Mouse (Mus musculus) embryonic facial prominence, embryonic 11.5 days (tissue): Measurements from ENCODE around the gene Hgd. TPM values are rescaled to one million over a fixed set of nuclear protein-coding genes. Genes with fewer than 3 reads are reported as not detected.

Source experiments
- ATAC-seq: fragments of 200-750 bp; cut with Nextera tagmentation; replicated peaks from 2 replicates; pipeline ENCODE4 v1.8.0; 2017; ENCODE audit warnings: low read depth; ENCODE audit not compliant: insufficient number of reproducible peaks, low FRiP score, low TSS enrichment
- DNase-seq: peaks from one replicate; pipeline ENCODE4 v3.0.0-alpha.2; 2015; ENCODE audit warnings: low spot score
- H3K27ac ChIP-seq: fragments of 300-500 bp; sonication (generic); replicated peaks from 2 replicates; pipeline ENCODE4 v1.5.1; 2014; ENCODE audit warnings: mild to moderate bottlenecking, low read depth, low read length, control low read depth
- H3K27me3 ChIP-seq: fragments of 300-500 bp; sonication (generic); 2 replicates; pipeline ENCODE4 v1.6.1; 2014; ENCODE audit warnings: mild to moderate bottlenecking, low read length, moderate library complexity, mixed read lengths; ENCODE audit not compliant: control insufficient read depth, insufficient read depth
- H3K36me3 ChIP-seq: fragments of 300-500 bp; sonication (generic); replicated peaks from 2 replicates; pipeline ENCODE4 v1.6.1; 2014; ENCODE audit warnings: low read depth, mild to moderate bottlenecking, low read length, moderate library complexity, mixed read lengths; ENCODE audit not compliant: control insufficient read depth, insufficient read depth
- H3K4me1 ChIP-seq: fragments of 300-500 bp; sonication (generic); 2 replicates; pipeline ENCODE4 v1.6.1; 2014; ENCODE audit warnings: low read length, mixed read lengths; ENCODE audit not compliant: control insufficient read depth, insufficient read depth
- H3K4me2 ChIP-seq: fragments of 300-500 bp; sonication (generic); 2 replicates; pipeline ENCODE4 v1.6.1; 2014; ENCODE audit warnings: low read depth, mild to moderate bottlenecking, control low read depth, low read length, moderate library complexity
- H3K4me3 ChIP-seq: fragments of 300-500 bp; sonication (generic); 2 replicates; pipeline ENCODE4 v1.5.1; 2014; ENCODE audit warnings: low read depth, low read length, control low read depth
- H3K9ac ChIP-seq: fragments of 300-500 bp; sonication (generic); replicated peaks from 2 replicates; pipeline ENCODE4 v1.6.1; 2014; ENCODE audit warnings: mild to moderate bottlenecking, control low read depth, low read length
- H3K9me3 ChIP-seq: fragments of 300-500 bp; sonication (generic); replicated peaks from 2 replicates; pipeline ENCODE4 v1.6.1; 2016; ENCODE audit warnings: mild to moderate bottlenecking, low read length, inconsistent platforms, mixed read lengths; ENCODE audit not compliant: control insufficient read depth
- WGBS: fragments of 180-500 bp; shearing (Covaris S2); extraction: QIAGEN DNeasy Blood & Tissue Kit; methylation state at CpG from one replicate; pipeline ENCODE4 v1.1.7; 2014; 5-methylcytosine and 5-hydroxymethylcytosine counted together
- polyA plus RNA-seq: library from polyadenylated mRNA; unstranded; fragments of >200 nt; fragmentation: Nextera tagmentation; extraction: Ambion mirVana; gene quantifications from 2 replicates; pipeline ENCODE4 v1.2.1, GENCODE M21; 2014

Gene Hgd
- 0.21 TPM in 1 of 2 replicates, not detected in the other for polyA plus RNA-seq

DNA sequence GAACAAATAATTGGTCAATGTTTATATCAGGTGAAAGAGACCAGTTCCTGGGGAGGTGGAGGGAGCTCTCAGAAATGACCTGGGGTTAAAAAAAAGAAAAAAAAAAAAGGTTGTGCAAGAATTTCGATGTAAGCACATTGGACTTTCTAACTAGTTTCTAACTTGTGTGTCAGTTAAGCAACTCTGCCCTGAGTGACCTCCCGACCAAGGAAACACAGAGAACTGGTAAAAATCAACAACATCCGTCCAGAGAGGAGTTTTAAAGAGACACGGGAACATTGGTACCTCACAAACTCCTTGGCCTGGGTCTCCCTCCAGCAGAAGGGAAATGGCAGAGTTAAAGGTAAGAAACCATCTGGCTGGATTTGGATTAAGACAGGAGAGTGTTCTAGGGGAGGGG is at the start of gene Hgd:
Gene Hgd, plus strand, starts transcription at position 160 of the 400 bp plus-strand sequence.
- H3K9me3 ChIP-seq = no peaks in the 10 kb centered on the region
- H3K27me3 ChIP-seq = no peaks in the 10 kb centered on the region
- peaks cover 4% of the 10 kb centered on the region for H3K4me1 ChIP-seq
- H3K4me3 ChIP-seq = no peak within 1 kb of the TSS
- no peak within 1 kb of the TSS for H3K4me2 ChIP-seq
- 61% methylated on average over 4 of the region's 4 CpGs for WGBS
- H3K9ac ChIP-seq = no peak within 1 kb of the TSS
- ATAC-seq (no peak), DNase-seq (no peak)
- no peak within 1 kb of the TSS for H3K27ac ChIP-seq
- no peaks in the 10 kb centered on the region for H3K36me3 ChIP-seq

DNA sequence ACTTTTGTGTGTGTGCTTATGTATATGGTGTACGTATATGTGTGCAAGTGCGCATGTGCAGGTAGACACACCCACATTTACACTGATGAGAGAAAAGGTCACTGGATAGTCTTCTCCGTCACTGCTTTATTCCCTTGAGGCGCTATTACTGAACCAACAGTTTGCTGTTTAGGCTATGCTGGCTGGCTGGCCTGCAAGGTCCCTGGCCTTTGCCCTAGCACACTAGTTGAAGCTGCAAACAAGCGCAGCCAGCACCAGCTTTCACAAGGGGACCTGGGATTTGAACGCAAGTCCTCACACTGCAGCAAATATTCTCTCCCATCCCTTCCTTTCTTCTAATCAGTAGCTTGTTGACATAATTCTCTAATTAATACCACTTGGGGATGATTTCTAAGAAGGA is 49.8 kb upstream of the Hgd start:
- ATAC-seq = no peak
- Histone ChIP-seq H3K27me3 (no peaks in the 10 kb centered on the region), H3K4me2 (no peak overlapping the region), H3K27ac (no peak overlapping the region), H3K4me3 (no peak overlapping the region), H3K9me3 (no peaks in the 10 kb centered on the region), H3K36me3 (no peaks in the 10 kb centered on the region), H3K9ac (no peak overlapping the region), H3K4me1 (no peaks in the 10 kb centered on the region)
- 66% methylated on average over 6 of the region's 6 CpGs for WGBS
- DNase-seq = no peak

DNA sequence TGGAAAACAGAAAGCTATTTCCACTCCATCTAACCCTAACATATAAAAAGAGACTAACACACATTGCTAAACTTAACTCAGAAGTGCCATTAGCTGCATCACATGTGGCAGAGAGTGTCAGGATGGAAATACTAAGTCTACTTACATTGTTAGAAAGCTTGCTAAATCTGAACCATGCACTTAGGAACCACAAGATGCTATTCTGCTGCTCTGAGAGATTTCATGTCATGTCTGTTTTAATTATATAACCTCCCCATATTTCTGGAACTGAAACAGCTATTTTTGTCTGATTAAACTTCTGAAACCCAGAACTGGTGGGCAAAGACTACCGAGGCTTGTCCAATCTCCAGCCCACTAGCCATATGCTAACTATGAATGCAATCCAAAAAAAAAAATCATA is 47.9 kb upstream of the Hgd start:
- H3K4me1 ChIP-seq = no peaks in the 10 kb centered on the region
- H3K9ac ChIP-seq = no peak overlapping the region
- H3K27ac ChIP-seq = no peak overlapping the region
- DNase-seq (no peak), ATAC-seq (no peak)
- WGBS = 90% methylated on average over 1 of the region's 1 CpGs
- H3K4me2 ChIP-seq = no peak overlapping the region
- H3K36me3 ChIP-seq = no peaks in the 10 kb centered on the region
- no peak overlapping the region for H3K4me3 ChIP-seq
- H3K9me3 ChIP-seq = no peaks in the 10 kb centered on the region
- no peaks in the 10 kb centered on the region for H3K27me3 ChIP-seq

DNA sequence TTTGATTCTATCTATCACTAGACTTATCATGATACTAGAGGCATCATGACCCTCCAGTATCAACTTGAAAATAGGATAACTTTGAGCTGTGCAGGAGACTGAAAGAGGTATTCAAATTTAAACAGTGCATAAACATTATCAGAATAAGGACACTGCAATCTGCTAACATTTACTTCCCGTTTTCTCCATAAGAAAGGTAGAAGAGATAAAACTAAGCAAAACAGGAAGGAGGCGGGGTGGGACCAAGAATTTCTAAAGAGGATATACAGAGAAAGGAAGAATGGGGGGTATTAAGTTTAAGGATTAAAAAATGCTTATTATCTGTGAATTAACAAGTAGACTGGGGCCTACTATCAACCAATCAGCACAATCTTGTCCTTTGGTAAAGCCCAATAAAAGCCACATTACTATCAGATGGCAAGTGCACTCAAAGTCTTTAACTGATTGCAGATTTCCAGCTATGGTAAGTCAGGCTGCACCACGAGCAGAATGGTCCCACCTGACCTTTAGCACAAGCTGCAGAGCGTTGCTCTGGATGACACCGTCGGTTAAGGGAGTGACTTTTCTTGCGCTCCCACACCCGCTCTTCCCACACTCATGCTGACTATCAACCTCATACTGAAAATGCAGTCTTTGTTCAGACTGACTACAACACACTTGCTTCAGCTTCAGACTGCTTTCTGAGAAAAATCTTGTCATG is 46.4 kb upstream of the Hgd start:
- no peaks in the 10 kb centered on the region for H3K4me1 ChIP-seq
- no peaks in the 10 kb centered on the region for H3K9me3 ChIP-seq
- no peak overlapping the region for H3K9ac ChIP-seq
- no peaks in the 10 kb centered on the region for H3K36me3 ChIP-seq
- no peak overlapping the region for H3K27ac ChIP-seq
- WGBS = 85% methylated on average over 8 of the region's 8 CpGs
- H3K4me3 ChIP-seq = no peak overlapping the region
- H3K27me3 ChIP-seq = no peaks in the 10 kb centered on the region
- no peak overlapping the region for H3K4me2 ChIP-seq
- ATAC-seq (no peak), DNase-seq (no peak)

DNA sequence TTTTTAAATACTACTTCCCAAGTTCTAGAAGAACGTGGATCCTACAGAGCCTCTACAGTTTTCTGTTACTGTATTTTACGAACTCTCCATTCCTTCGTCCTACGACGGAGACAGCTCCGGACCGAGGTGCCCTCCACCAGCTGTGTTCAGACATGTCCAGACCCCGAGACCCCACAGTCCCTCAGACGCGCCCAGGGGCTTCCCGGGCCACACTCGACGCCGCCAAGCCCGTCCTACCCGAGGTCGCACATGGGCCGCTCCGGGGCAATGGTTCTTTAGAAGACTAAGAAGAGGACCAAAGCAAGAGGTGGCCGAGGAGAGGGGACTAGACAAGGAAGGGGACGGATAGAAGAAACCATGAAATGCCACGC is 40.7 kb upstream of the Hgd start:
- Histone ChIP-seq H3K9me3 (no peaks in the 10 kb centered on the region), H3K4me1 (no peaks in the 10 kb centered on the region), H3K4me2 (peak overlapping the region; percentile 81), H3K4me3 (peak overlapping the region; percentile 82), H3K27me3 (no peaks in the 10 kb centered on the region), H3K27ac (no peak overlapping the region; the same call in 1 of the 2 replicates), H3K9ac (peak overlapping the region; percentile 93), H3K36me3 (no peaks in the 10 kb centered on the region)
- ATAC-seq (peak; percentile 66), DNase-seq (no peak)
- WGBS = under 1% methylated on average over 22 of the region's 22 CpGs

DNA sequence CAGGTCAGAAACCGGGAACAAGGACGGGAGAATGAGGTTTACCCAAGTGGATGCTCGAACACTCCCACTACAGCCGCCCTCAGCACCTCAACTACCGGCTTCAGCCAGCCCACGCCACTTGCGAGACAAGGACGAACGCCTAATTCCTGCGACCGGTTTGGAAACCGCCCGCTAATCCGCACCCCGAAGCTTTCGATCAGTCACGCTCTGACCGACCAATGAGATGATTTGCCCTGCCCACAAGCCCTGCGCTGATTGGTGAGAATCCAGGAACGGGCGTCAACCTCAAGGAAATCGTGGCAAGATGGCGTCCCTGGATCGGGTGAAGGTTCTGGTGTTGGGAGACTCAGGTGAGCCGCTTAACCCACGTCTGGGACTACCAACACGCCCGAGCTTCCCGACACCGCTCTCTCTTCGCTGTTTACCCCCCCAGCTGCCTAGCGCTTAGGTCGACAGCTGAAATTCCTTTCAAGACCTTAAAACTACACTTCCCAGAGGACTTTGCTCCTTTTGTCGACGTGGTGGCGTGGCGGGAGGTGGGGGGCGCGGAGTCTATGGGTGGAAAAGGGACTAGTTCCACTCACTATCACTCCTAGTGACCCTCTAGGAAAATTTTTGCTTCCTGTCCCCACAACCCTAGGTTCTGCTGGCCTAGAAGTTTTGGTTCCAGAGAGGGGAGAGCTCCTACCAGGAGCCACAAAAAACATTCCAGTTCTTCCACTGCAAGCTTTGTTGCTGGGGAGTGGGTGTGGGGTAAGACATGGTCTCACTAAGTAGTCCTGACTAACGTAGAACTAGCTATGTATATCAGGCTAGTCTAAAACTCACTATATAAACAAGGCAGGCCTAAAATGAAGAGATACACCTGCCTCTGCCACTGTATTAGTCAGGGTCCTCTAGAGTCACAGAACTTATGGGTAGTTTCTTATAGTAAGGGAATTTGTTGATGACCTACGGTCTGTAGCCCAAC is 40.1 kb upstream of the Hgd start, which contains the start of the genes Gtf2e1 and Rabl3:
Gene Gtf2e1, minus strand, starts transcription at position 179 of the 970 bp plus-strand sequence.
Gene Rabl3, plus strand, starts transcription at position 275 of the 970 bp plus-strand sequence.
- WGBS = 1% methylated on average over 41 of the region's 41 CpGs
- peak within 1 kb of the TSS; percentile 75 for H3K27ac ChIP-seq
- no peaks in the 10 kb centered on the region for H3K9me3 ChIP-seq
- peak within 1 kb of the TSS; percentile 82 for H3K4me3 ChIP-seq
- H3K9ac ChIP-seq = peak within 1 kb of the TSS; percentile 93
- peak; percentile 99 for DNase-seq
- no peaks in the 10 kb centered on the region for H3K4me1 ChIP-seq
- H3K36me3 ChIP-seq = no peaks in the 10 kb centered on the region
- no peaks in the 10 kb centered on the region for H3K27me3 ChIP-seq
- peak within 1 kb of the TSS; percentile 81 for H3K4me2 ChIP-seq
- ATAC-seq = peak; percentile 99

DNA sequence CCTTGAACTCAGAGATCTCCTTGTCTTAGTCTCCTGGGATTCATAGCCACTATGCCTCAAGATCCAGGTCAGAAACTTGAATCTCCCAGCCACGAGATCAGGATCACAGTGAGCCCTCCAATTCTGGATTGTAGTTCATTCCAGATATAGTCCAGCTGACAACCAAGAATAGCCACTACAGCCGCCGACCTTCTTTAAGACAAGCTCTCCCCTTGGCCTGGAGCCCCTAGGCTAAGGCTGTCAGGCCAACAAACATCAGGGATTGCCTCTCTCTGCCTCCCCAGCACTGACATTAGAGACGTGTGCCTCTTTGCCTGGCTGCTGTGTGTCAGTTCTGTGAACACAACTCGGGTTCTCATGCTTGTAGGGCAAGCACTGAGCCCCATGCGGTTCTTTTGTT is 39.2 kb upstream of the Hgd start:
- Histone ChIP-seq H3K27ac (no peak overlapping the region), H3K4me3 (no peak overlapping the region), H3K4me2 (no peak overlapping the region), H3K36me3 (no peaks in the 10 kb centered on the region), H3K9ac (no peak overlapping the region), H3K27me3 (no peaks in the 10 kb centered on the region), H3K9me3 (no peaks in the 10 kb centered on the region), H3K4me1 (no peaks in the 10 kb centered on the region)
- 92% methylated on average over 6 of the region's 6 CpGs for WGBS
- ATAC-seq (no peak), DNase-seq (no peak)

DNA sequence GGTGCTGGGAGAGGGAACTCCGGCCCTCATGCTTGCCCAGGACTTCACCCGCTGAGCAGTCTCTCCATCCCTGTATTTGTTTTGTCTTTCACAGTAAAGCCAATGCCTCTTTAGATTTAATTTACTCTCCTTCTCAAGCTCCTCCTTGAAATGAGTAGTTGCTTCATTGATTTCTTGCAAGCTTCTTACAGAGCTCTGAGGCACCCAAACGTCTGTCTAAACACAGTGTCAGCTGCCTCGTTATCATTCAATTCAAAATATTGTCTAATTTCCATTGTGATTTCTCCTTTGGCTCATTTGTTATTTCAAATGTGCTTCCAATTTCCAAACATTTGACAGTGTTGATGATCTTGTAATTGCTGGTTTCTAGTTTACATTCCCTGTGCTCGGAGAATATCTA is 33.6 kb upstream of the Hgd start:
- Histone ChIP-seq H3K27me3 (no peaks in the 10 kb centered on the region), H3K4me2 (no peak overlapping the region), H3K9ac (no peak overlapping the region), H3K4me1 (no peaks in the 10 kb centered on the region), H3K4me3 (no peak overlapping the region), H3K27ac (no peak overlapping the region), H3K9me3 (no peaks in the 10 kb centered on the region), H3K36me3 (no peaks in the 10 kb centered on the region)
- ATAC-seq = no peak
- WGBS = 76% methylated on average over 5 of the region's 5 CpGs
- DNase-seq = no peak
